Mouse (Mus musculus): ENCODE data around the gene Grifin. TPM values are rescaled to one million over a fixed set of nuclear protein-coding genes. Genes with fewer than 3 reads are reported as not detected.

Gene Grifin
- polyA plus RNA-seq, 1 experiment = 0.77 TPM

DNA sequence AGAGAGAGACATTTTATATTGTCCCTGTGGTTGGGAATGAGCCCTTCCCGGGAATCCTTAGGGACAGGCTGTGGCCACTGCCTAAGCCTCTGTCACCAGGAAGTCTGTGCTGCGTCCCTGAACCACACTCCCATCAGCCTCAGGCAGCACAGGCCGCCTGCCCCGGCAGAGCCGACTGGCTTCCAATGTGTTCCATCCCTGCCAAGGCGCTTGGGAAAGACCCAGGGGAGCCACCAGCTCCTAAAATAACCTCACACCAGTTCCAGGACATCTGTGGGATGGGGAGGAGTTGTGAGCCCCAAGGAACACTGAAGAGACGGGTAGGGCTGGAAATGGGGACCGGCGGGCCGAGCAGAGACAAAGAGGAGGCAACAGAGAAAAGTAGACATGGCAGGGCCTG lies 6.8 kb upstream of the Grifin start:
- 0 out of 2 replicates have a peak, but pooled peaks cover 2% of the 10 kb centered on the region for H3K9me3 ChIP-seq
- peaks cover 4% of the 10 kb centered on the region for H3K27me3 ChIP-seq (replicated peaks)
- no peak overlapping the region for H3K4me3 ChIP-seq (replicated peaks)
- H3K36me3 ChIP-seq (replicated peaks; ENCODE audit: low read length) = no peaks in the 10 kb centered on the region
- peaks cover 43% of the 10 kb centered on the region for H3K4me1 ChIP-seq
- TF ChIP-seq FLI1 (IDR thresholded peaks at IDR 0.05; ENCODE audit: low read length) (no peak), GATA1 (IDR thresholded peaks at IDR 0.05; ENCODE audit: borderline replicate concordance, low read length) (no peak)

DNA sequence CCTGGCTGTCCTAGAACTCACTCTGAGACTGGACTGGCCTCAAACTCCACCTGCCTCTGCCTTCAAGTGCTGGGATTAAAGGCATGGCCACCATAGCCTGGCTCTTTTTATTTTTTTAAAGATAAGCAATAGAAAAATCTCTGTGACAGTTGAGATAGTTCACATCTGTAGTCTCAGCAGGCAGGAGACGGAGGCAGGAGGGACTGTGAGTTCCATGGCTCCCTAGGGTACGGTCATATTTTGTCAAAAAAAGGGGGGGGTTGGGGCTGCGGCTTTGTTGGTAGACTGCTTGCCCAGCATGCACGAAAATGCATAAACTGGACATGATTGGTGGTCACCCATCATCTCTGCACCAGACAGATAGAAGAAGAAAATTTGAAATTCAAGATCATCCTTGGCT lies 6.3 kb upstream of the Grifin start:
- Histone ChIP-seq H3K4me3 (replicated peaks) (no peak overlapping the region), H3K36me3 (replicated peaks; ENCODE audit: low read length) (no peaks in the 10 kb centered on the region), H3K27me3 (replicated peaks) (peaks cover 3% of the 10 kb centered on the region), H3K9me3 (0 out of 2 replicates have a peak, but pooled peaks cover 2% of the 10 kb centered on the region), H3K4me1 (peaks cover 46% of the 10 kb centered on the region)
- TF ChIP-seq GATA1 (IDR thresholded peaks at IDR 0.05; ENCODE audit: borderline replicate concordance, low read length) (no peak), FLI1 (IDR thresholded peaks at IDR 0.05; ENCODE audit: low read length) (no peak)

DNA sequence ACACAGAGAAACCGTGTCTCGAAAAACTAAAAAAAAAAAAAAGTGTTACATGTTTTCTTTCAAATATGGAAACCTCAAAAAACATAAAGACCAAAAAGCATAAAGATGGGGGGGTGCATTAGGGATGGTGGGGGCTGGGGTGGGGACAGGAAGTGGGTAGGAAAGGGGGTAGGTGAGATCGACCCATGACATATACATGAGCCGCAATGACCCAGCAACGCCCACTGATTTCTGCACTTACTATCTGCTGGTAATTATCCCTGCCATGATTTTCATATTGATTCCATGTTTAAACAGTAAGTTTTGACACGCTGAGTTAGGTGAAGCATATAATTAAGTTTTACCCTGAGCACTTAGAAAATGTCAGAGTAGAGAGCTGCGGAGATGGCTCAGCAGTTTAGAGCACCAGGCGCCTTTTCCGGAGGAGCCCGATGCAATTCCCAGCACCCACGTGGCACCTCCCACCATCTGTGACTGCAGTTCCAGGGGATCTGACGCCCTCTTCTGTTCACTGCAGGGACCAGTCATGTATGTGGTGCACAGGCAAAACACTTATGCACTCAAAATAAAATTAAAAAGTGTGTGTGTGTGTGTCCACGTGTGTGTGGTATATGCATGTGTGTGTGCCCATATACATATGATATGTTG lies 5.5 kb upstream of the Grifin start:
- peaks cover 48% of the 10 kb centered on the region for H3K4me1 ChIP-seq
- H3K36me3 ChIP-seq (replicated peaks; ENCODE audit: low read length) = no peaks in the 10 kb centered on the region
- H3K27me3 ChIP-seq (replicated peaks) = peaks cover 6% of the 10 kb centered on the region
- no peak overlapping the region for H3K4me3 ChIP-seq (replicated peaks)
- H3K9me3 ChIP-seq = no peaks in the 10 kb centered on the region
- TF ChIP-seq GATA1 (IDR thresholded peaks at IDR 0.05; ENCODE audit: borderline replicate concordance, low read length) = no peak
- no peak for TF ChIP-seq FLI1 (IDR thresholded peaks at IDR 0.05; ENCODE audit: low read length)

DNA sequence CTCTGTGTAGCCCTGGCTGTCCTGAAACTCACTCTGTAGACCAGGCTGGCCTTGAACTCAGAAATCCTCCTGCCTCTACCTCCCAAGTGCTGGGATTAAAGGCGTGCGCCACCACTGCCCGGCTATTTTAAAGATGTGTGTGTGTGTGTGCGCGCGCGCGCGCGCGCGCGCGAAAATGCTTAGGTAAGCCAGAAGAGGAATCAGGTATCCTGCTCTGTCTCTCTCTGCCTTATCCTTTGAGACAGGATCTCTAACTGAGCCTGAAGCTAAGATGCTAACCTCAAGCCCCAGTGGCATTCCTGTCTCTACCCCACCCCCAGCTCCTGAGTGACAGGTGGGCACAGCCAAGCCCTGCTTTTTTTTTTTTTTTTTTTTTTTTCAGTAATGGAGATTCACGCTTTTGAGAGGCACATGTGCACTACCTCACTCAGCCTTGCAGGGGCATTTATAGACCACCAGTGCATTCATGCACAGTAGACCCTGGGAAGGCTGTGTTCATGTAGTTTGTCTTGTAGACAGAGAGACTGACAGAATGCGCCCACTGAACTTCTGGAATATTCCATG lies 4.2 kb upstream of the Grifin start:
- no peaks in the 10 kb centered on the region for H3K9me3 ChIP-seq
- H3K4me1 ChIP-seq = peaks cover 56% of the 10 kb centered on the region
- peaks cover 13% of the 10 kb centered on the region for H3K27me3 ChIP-seq (replicated peaks)
- no peak for TF ChIP-seq GATA1 (IDR thresholded peaks at IDR 0.05; ENCODE audit: borderline replicate concordance, low read length)
- no peak for TF ChIP-seq FLI1 (IDR thresholded peaks at IDR 0.05; ENCODE audit: low read length)
- H3K36me3 ChIP-seq (replicated peaks; ENCODE audit: low read length) = no peaks in the 10 kb centered on the region
- no peak overlapping the region for H3K4me3 ChIP-seq (replicated peaks)

DNA sequence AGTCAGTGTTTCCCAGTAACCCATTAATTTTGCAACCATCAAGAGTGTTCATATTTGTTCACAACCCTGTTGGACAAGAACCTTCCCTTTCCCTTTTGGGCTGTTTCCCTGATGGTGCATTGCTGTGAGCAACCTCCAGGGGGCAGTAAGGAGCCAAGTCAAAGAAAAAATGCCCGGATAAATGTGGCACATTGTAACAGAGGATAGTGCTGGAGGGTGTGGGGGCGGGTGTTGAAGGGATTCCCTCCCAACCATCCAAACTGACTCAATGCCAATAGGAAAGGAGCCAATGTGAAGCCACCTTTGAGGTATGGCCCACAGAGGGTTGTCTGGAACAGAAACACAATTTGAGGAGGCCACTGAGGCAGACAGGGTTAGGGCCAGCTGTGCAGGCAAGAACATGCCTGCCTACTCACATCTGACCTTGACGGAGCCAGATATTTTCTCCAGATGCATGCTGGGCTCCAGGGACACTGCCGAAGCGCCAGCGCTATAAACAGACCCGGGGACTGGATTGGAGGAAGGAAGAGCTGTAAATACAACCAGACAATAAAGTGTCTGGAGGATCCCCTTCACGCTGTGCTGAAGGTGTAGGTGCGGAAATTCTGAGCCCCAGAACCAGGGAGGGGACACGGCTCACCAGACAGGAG lies 3.6 kb upstream of the Grifin start:
- Histone ChIP-seq H3K36me3 (replicated peaks; ENCODE audit: low read length) (no peaks in the 10 kb centered on the region), H3K9me3 (no peaks in the 10 kb centered on the region), H3K27me3 (replicated peaks) (peaks cover 17% of the 10 kb centered on the region), H3K4me1 (peaks cover 57% of the 10 kb centered on the region), H3K4me3 (replicated peaks) (peak overlapping the region; percentile 42)
- TF ChIP-seq FLI1 (IDR thresholded peaks at IDR 0.05; ENCODE audit: low read length) (no peak), GATA1 (IDR thresholded peaks at IDR 0.05; ENCODE audit: borderline replicate concordance, low read length) (no peak)

DNA sequence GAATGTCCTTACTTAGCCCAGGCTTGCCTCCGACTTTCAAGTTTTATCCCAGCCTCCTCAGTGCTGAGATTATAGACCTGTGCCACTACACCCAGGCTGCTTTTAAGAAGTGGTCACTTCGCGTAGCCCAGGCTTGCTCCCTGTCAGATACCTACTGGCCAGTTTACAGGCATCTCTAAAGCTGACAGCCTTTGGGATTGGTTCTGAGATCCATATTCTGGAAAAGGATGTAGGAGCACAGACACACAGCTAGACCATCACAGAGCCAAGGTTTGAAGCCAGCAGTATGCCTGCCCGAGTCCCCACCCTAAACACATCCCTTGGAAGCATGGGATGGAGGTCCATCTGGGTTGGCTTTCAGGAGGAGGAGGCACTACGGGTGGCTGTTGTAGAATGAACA lies 2.9 kb upstream of the Grifin start:
- TF ChIP-seq FLI1 (IDR thresholded peaks at IDR 0.05; ENCODE audit: low read length) (no peak), GATA1 (IDR thresholded peaks at IDR 0.05; ENCODE audit: borderline replicate concordance, low read length) (no peak)
- Histone ChIP-seq H3K36me3 (replicated peaks; ENCODE audit: low read length) (no peaks in the 10 kb centered on the region), H3K9me3 (no peaks in the 10 kb centered on the region), H3K27me3 (replicated peaks) (peaks cover 24% of the 10 kb centered on the region), H3K4me3 (replicated peaks) (no peak overlapping the region), H3K4me1 (peaks cover 55% of the 10 kb centered on the region)

DNA sequence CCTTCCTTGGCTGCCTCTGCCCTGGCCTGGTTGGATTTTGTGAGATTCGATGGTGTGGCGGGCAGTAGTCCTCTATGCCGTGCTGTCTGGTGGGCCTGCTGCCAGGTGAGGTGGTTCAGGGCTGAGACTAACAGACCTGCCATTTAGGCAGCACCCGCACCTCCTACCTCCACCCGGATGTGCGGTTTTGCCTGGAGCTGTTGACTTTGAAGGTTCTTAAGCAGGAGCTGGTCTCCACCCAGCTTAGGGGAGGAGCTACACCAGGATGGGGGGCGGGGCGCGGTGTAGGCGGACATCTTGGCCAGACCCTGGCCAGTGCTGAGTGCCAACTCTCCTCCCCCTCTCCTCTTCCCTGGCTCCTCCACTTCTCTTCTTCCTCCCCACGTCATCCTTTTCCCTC lies 2.5 kb upstream of the Grifin start:
- H3K27me3 ChIP-seq (replicated peaks) = peaks cover 27% of the 10 kb centered on the region
- H3K4me3 ChIP-seq (replicated peaks) = peak overlapping the region; percentile 78
- TF ChIP-seq FLI1 (IDR thresholded peaks at IDR 0.05; ENCODE audit: low read length) = no peak
- no peak for TF ChIP-seq GATA1 (IDR thresholded peaks at IDR 0.05; ENCODE audit: borderline replicate concordance, low read length)
- H3K4me1 ChIP-seq = peaks cover 51% of the 10 kb centered on the region
- H3K36me3 ChIP-seq (replicated peaks; ENCODE audit: low read length) = no peaks in the 10 kb centered on the region
- no peaks in the 10 kb centered on the region for H3K9me3 ChIP-seq

DNA sequence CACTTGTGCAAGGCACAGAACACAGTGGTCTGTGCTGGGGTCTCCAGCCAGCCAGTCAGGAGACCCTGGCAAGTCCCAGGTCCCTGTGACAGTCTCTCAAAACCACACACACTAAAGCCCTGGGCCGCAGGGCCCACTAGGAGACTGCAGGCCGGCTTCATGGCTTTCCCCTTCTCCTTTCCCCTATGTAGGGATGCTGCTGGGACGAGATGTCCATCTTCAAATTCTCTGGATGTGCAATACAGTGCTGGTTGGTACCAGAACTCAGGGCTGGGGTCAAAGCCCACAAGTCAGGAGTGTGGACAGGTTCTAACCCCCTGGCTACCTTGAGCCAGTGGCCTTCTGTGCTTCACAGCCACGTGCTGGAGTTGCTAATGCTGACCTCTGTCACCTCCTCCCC lies 1.4 kb upstream of the Grifin start:
- Histone ChIP-seq H3K4me1 (peaks cover 45% of the 10 kb centered on the region), H3K36me3 (replicated peaks; ENCODE audit: low read length) (no peaks in the 10 kb centered on the region), H3K4me3 (replicated peaks) (no peak overlapping the region), H3K27me3 (replicated peaks) (peaks cover 30% of the 10 kb centered on the region), H3K9me3 (no peaks in the 10 kb centered on the region)
- no peak for TF ChIP-seq FLI1 (IDR thresholded peaks at IDR 0.05; ENCODE audit: low read length)
- no peak for TF ChIP-seq GATA1 (IDR thresholded peaks at IDR 0.05; ENCODE audit: borderline replicate concordance, low read length)

DNA sequence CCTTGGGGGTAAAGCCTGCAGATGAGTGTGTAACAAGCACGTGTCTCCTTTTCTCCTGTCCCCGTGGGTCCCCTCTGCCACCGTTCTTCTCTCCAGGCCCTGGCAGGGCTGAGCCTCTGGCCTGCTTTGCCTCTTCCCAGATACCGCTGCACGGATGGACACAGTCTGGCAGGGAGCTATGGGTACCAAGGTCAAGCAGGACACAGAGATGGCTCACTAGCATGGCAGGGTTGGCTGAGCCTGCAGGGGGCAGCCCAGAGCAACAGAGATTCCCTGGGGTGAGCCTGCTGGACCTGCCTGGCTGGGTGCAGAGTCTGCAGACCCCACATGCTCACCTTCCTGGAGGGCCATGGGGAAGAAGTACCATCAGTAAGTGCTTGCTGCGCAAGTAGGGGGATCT lies 985 bp upstream of the Grifin start:
- Histone ChIP-seq H3K4me1 (peaks cover 45% of the 10 kb centered on the region), H3K9me3 (no peaks in the 10 kb centered on the region), H3K27me3 (replicated peaks) (peaks cover 30% of the 10 kb centered on the region), H3K36me3 (replicated peaks; ENCODE audit: low read length) (no peaks in the 10 kb centered on the region), H3K4me3 (replicated peaks) (no peak overlapping the region)
- TF ChIP-seq GATA1 (IDR thresholded peaks at IDR 0.05; ENCODE audit: borderline replicate concordance, low read length) (no peak), FLI1 (IDR thresholded peaks at IDR 0.05; ENCODE audit: low read length) (no peak)

DNA sequence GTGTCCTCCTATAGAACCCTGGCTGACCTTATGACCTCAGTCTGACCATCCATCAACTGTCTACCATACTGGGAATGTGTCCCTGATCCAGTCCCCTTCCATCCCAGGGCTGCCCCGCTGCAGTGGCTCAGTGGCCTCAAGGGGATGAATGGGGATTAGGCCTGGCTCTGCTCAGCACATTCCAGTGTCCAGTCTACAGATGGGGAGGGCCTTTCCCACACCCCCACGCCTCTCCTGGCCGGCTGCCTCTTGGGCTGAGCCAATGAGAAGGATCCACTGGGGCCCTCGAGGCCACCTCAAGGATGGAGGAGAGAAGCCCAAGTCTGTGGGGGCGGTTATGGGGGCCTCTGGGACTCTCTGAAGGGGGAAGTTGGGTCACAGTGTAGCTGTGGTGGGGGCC lies 580 bp upstream of the Grifin start:
- H3K4me3 ChIP-seq (replicated peaks) = no peak overlapping the region
- no peaks in the 10 kb centered on the region for H3K9me3 ChIP-seq
- peaks cover 30% of the 10 kb centered on the region for H3K27me3 ChIP-seq (replicated peaks)
- H3K36me3 ChIP-seq (replicated peaks; ENCODE audit: low read length) = no peaks in the 10 kb centered on the region
- TF ChIP-seq GATA1 (IDR thresholded peaks at IDR 0.05; ENCODE audit: borderline replicate concordance, low read length) (no peak), FLI1 (IDR thresholded peaks at IDR 0.05; ENCODE audit: low read length) (no peak)
- H3K4me1 ChIP-seq = peaks cover 45% of the 10 kb centered on the region
